Mouse (Mus musculus): Measurements from ENCODE around the gene Prdm16.

Prdm16 gene

DNA sequence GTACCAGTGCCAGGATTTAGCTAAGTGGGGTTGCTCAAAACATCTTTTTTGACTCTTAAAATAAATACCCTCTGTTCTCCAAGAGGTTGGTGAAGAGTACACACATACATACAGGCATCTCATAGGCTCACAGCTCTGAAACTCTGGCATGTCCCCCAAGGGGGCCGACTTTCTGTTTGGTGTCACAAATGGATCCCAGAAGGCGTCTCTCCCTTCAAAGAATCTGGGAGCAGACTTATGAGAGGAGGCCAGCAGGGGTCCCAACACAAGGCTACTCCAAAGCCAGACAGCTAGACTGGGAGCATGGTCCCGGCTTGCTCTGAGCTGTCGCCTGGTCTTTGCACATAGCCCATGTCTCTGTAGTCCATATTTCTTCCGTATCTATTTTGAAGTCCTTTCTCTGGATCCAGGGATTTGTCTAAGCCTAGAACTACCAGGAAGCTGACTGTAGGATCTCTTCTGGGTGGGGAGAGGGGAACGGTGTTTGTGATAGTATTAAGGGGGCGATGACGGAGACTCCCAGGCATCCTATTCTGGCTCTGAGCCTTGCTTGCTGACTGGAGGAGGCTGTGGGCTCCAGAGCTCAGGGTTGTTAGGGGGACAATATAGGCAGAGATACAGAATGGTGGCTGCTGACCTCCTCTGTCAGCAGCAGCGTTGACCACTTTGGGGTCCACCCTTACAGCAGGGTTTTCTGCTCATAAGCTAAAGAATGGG, 156.0 kb downstream of the Prdm16 start:
- no peak for DNase-seq (ENCODE audit: extremely low read depth, low read depth, low spot score)

DNA sequence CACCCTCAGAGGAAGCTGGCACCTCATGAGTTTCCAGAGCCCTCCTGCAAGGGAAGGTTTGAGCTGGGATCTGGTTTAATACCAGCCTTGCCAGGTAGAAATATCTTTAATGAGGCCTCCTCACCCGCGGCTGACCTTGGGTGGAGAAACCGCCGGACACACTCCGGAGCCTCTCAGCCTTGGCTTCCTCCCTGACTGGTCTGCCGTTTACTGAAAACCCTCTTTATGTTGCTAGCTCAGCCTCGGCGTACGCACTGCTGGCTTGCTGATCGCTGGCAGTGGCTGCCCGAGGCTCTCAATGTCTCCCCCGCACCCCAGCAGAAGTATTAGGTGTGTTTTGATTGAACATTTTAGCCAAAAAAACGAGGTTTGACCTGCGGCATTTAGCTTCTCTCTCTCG, 156.5 kb downstream of the Prdm16 start:
- DNase-seq (ENCODE audit: extremely low read depth, low read depth, low spot score) = no peak

- DNase-seq (ENCODE audit: extremely low read depth, low read depth, low spot score) = no peak
Observed at GRCm38 (mm10) chr4:154478933-154479613, 157.6 kb downstream of the Prdm16 start.

GRCm38 (mm10) chr4:154473571-154474307, 162.9 kb downstream of the Prdm16 start:
- DNase-seq (ENCODE audit: extremely low read depth, low read depth, low spot score) = no peak

GRCm38 (mm10) chr4:154472569-154472968, 164.1 kb downstream of the Prdm16 start:
- DNase-seq (ENCODE audit: extremely low read depth, low read depth, low spot score) = no peak

DNA sequence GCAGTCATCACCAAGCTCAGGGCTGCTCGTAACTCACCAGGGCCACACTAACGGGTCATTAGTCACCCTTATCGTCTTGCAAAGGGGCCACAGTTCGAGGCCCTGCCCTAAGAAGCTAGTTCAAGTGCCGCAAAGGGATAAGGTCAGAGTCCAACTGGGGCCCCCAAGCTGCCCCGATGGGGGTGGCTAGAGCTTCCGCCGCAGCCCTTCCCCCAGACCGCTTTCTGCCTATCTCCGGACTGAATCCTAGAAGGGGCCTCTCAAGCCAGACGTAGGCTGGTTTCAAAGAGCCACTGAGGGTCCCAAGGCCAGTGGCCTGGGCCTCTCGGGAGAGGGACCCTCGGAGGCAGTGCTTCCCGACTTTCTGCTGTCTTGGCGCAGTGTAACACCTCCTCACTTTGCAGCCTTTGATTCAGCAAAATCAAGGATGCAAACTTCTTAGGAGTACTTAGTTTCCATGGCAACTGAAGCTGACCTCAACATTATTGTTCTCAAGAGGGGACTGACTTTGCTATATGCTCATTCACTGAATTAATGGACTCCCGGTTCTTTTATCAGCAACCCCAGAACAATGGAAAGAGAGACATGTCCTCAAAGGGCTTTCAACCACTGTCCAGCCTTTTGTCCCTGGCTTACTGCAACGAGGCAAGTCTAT, 165.1 kb downstream of the Prdm16 start:
- DNase-seq (ENCODE audit: extremely low read depth, low read depth, low spot score) = no peak

DNA sequence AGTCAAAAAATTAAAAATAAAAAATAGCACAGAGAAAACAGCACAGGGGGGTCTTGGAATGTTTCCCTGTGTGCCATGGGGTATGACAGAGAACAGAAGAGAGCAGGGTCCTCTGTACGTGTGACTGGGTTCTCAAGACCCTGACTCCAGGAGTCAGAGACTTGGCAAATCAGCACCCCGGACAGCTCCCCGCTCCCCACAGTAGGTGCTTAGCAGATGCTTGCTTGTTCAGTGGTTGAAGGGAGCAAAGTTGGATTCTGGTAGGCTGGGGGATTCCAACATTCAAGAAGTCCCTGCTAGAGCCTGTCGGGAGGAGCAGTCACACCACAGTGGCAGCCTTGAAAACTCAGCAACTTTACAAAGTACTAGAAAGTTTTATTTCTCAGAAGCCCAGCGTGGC, 170.4 kb downstream of the Prdm16 start:
- DNase-seq (ENCODE audit: extremely low read depth, low read depth, low spot score) = no peak

GRCm38 (mm10) chr4:154465123-154465522, 171.6 kb downstream of the Prdm16 start:
- DNase-seq (ENCODE audit: extremely low read depth, low read depth, low spot score) = no peak

DNA sequence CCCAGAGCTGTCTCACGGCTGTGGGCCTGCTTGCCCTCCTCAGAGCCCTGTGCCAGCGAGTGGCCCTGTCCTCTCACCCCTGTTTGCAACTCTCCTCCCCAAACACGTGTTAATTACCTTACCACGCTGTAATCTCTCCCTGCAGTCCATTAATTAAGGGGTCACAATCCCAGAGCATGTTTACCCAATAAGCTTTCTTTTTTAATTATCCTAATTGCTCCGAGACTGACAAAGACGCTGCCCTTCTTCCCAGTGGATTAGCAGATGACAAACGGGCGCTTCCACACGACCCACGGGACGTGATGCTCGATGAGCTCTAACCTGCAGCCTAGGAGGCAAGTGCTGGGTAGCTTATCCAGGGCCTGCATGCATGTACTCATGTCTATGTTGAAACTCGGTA, 176.7 kb downstream of the Prdm16 start:
- no peak for DNase-seq (ENCODE audit: extremely low read depth, low read depth, low spot score)

DNA sequence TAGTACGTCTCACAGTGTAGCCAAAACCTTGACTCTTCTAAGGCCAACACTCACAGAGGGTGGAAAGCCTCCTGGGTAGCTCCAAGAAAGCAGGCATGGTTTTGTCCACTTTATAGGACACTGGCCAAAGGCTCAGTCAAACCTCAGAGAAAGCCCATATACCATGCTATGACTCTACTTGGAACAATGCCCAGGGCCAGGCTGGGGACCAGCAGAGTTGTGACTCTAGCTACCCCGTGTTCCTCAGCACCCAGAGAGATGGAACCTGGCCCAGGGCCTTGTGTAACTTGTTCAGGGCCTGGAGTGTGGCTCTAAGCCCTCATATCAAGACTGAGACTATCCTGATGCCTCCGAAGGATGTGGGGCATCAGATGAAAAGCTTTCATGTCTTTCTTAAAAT, 178.9 kb downstream of the Prdm16 start:
- no peak for DNase-seq (ENCODE audit: extremely low read depth, low read depth, low spot score)

DNA sequence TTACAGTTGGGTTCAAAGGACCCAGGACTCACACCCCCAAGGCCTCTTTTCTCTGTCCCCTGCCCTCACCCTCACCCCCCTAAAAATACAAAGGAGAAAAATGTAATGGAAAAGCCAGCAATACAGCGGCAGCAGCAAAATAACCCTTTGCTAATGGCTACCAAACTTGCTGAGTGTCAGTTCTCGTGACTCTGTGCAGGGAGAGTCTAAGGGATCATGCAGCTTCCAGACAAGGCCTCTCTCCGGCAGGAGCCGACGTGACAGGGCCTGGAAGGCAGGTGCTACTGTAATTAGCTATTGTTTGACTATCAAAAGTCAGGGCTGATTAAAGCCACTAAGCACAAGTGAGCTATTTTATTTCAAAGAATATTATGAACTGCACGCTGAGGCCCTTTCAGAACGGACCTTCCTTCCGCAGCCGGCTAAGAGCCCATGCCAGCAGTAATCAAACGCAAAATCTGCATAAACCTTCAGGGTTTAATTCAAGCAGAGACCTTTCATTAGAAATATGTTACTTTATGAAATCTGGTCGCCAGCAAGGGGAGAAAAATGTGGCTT, 180.3 kb downstream of the Prdm16 start:
- no peak for DNase-seq (ENCODE audit: extremely low read depth, low read depth, low spot score)

- no peak for DNase-seq (ENCODE audit: extremely low read depth, low read depth, low spot score)
Observed at GRCm38 (mm10) chr4:154450441-154450840, 186.2 kb downstream of the Prdm16 start.

- no peak for DNase-seq (ENCODE audit: extremely low read depth, low read depth, low spot score)
Observed at GRCm38 (mm10) chr4:154450036-154450435, 186.6 kb downstream of the Prdm16 start.

GRCm38 (mm10) chr4:154449343-154449742, 187.3 kb downstream of the Prdm16 start:
- DNase-seq (ENCODE audit: extremely low read depth, low read depth, low spot score) = no peak

- DNase-seq (ENCODE audit: extremely low read depth, low read depth, low spot score) = no peak
Observed at GRCm38 (mm10) chr4:154445721-154446120, 191.0 kb downstream of the Prdm16 start.

DNA sequence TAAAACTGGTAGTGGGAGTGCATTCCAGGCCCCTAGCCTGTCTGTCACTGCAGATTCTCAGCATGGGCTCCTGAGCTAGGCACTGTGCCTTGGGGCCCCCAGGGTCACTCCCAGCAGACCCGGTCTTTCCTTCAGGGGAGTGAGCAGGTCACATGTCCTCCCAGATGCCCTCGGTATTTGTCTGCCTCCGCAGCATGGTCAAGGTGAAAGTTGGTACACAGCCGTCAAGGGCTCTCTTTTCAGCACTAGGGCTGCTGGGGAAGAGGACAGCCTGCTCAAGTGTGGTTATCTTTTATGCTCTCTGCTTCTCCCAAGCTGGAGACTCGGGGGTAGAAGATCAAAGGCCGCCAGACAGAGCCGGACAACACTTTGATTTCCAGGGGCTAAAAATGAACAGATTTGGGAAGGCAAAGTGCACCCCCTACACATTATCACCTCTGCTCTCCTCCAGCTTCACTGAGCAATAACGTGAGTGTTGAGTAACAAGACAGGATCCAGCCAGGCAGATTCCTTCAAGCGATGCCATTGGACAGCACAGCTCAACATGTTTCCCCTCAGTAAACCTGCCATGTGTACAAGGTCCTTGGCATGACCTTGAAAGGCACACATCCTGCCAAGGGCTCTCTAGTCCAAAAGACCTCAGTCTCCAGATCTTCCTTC, 193.9 kb downstream of the Prdm16 start:
- DNase-seq (ENCODE audit: extremely low read depth, low read depth, low spot score) = no peak

DNA sequence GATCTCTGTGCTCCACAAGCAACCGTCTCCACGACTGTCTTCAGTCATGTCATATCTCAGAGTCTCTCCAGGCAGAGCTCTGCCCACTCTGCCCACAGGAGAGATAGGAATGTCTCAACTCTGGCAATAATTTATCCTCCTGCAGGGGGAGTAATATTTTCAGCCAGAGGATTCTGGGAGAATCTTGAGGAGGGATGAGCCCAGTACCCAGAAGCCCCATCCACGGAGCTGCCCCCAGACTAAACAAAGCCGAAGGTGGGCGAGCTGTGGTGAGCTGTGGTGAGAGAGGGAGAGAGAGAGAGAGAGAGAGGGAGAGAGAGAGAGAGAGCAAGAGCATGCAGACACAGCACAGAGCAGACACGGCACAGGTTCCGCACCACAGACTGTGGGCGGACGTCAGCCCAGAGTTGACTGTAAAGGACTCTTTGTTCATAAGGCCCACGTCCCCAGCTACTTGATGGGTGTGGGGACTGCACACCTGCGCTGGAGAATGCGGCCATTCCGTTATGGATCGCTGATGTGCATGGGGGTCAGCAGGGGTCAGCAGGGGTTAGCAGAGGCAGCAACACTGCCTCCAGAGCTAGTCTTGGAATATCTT, 197.1 kb downstream of the Prdm16 start:
- no peak for DNase-seq (ENCODE audit: extremely low read depth, low read depth, low spot score)

GRCm38 (mm10) chr4:154438610-154439009, 198.1 kb downstream of the Prdm16 start:
- no peak for DNase-seq (ENCODE audit: extremely low read depth, low read depth, low spot score)

DNA sequence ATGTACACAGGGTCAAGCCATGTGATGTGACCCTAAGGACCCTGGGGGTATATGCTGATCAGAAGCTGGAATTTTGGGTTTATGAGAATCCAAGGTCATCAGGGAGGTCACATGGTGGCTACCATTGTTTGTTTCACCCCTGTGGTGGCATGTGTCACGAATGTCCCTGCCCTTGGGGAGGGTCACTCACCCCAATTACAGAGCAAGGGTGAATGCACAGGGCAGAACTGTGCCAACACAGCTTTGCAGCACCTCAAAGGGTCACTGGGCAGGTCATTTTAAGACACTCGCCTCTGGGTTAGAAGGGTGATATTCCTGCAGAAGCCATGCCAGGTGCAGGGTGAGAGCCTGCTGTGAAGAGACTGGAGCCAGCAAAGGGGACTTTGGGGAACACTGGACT, 206.9 kb downstream of the Prdm16 start:
- DNase-seq (ENCODE audit: extremely low read depth, low read depth, low spot score) = no peak

- DNase-seq (ENCODE audit: extremely low read depth, low read depth, low spot score) = no peak
Observed at GRCm38 (mm10) chr4:154426901-154427300, 209.8 kb downstream of the Prdm16 start.
